Mouse (Mus musculus): ENCODE data around the gene Npc1l1. TPM values are rescaled to one million over a fixed set of nuclear protein-coding genes. Genes with fewer than 3 reads are reported as not detected.

Gene Npc1l1
- total RNA-seq, 2 experiments from 2014 or later: not detected

- no peak for DNase-seq
These were observed 66.9 kb downstream of the Npc1l1 start for GRCm38 (mm10) chr11:6163062-6163461.

GRCm38 (mm10) chr11:6161549-6161948 lies 68.4 kb downstream of the Npc1l1 start:
- DNase-seq: no peak

Other genes with a start within 250 kb of the Npc1l1 start
- gene Camk2b, start 163.8 kb downstream of the Npc1l1 start, total RNA-seq (2021): 1 to 10 TPM; 7.2 to 8.1 TPM
- gene A730071L15Rik, start 30.1 kb downstream of the Npc1l1 start, total RNA-seq (2021): not detected
- gene Nudcd3, start 29.7 kb downstream of the Npc1l1 start, total RNA-seq (2021): 10 to 100 TPM; 64.2 to 67.1 TPM
- 10 to 100 TPM; 22.1 to 25.0 TPM for gene Ddx56, start 37.6 kb upstream of the Npc1l1 start, total RNA-seq (2021)
- 100 to 1,000 TPM in 1 of 2 experiments, 10 to 100 TPM in 1; 98.8 to 112 TPM for gene Tmed4, start 44.7 kb upstream of the Npc1l1 start, total RNA-seq (2021)
- 1,000 to 10,000 TPM; 1,837 to 1,914 TPM for gene Ogdh, start 61.5 kb upstream of the Npc1l1 start, total RNA-seq (2021)
- 10 to 100 TPM; 33.8 to 37.0 TPM for gene Zmiz2, start 158.9 kb upstream of the Npc1l1 start, total RNA-seq (2021)
- gene Ppia, start 185.3 kb upstream of the Npc1l1 start, total RNA-seq (2021): 100 to 1,000 TPM; 304 to 366 TPM
- 10 to 100 TPM; 71.4 to 86.8 TPM for gene H2afv, start 214.3 kb upstream of the Npc1l1 start, total RNA-seq (2021)
- 10 to 100 TPM; 29.5 to 31.0 TPM for gene Purb, start 245.8 kb upstream of the Npc1l1 start, total RNA-seq (2021)

All from heart, adult 18-20 months (tissue).